Mouse (Mus musculus) myocyte (in vitro differentiated cells): ENCODE results near the gene BC030499. TPM values are rescaled to one million over a fixed set of nuclear protein-coding genes. Genes with fewer than 3 reads are reported as not detected.

ENCODE experiments used
- H3K27me3 ChIP-seq: one replicate; pipeline ENCODE4 v1.6.1; 2011; ENCODE audit not compliant: control insufficient read depth, insufficient read depth, insufficient read length
- H3K36me3 ChIP-seq: one replicate; pipeline ENCODE4 v1.6.1; 2011; ENCODE audit not compliant: control insufficient read depth, insufficient read depth
- H3K4me2 ChIP-seq: one replicate; pipeline ENCODE4 v1.6.1; 2011; ENCODE audit warnings: low read depth, control low read depth
- H3K4me3 ChIP-seq: one replicate; pipeline ENCODE4 v1.5.1; 2011; ENCODE audit warnings: mild to moderate bottlenecking, control low read depth, moderate library complexity
- H3K79me2 ChIP-seq: one replicate; pipeline ENCODE4 v1.6.1; 2011; ENCODE audit not compliant: control insufficient read depth, insufficient read depth
- H3ac ChIP-seq: one replicate; pipeline ENCODE4 v1.6.1; 2011; ENCODE audit not compliant: control insufficient read depth, insufficient read length
- CEBPB ChIP-seq: IDR thresholded peaks from 2 replicates; pipeline ENCODE4 v1.6.1; 2011; ENCODE audit warnings: mild to moderate bottlenecking, moderate library complexity; ENCODE audit not compliant: poor library complexity, insufficient read depth, severe bottlenecking
- E2F4 ChIP-seq: IDR thresholded peaks from one replicate; pipeline ENCODE4 v1.6.1; 2011; ENCODE audit warnings: mild to moderate bottlenecking, control low read depth, moderate library complexity; ENCODE audit not compliant: insufficient read depth
- MAX ChIP-seq: IDR thresholded peaks from one replicate; pipeline ENCODE4 v1.6.1; 2011; ENCODE audit warnings: low read depth, mild to moderate bottlenecking, control low read depth
- MYOD1 ChIP-seq, 3 experiments: IDR thresholded peaks; one replicate each; pipeline ENCODE4 v1.6.1; 2011; ENCODE audit warnings: control low read depth in 2 of 3, low read depth in 2 of 3, mild to moderate bottlenecking in 2 of 3, moderate library complexity in 1 of 3; ENCODE audit not compliant: insufficient read length in 2 of 3, control insufficient read depth in 1 of 3
- MYOG ChIP-seq, 3 experiments: IDR thresholded peaks; one replicate each; pipeline ENCODE4 v1.6.1; 2011; ENCODE audit warnings: control low read depth in 2 of 3, low read depth in 2 of 3, mild to moderate bottlenecking in 2 of 3; ENCODE audit not compliant: insufficient read length in 2 of 3, control insufficient read depth in 1 of 3, insufficient read depth in 1 of 3
- POLR2A ChIP-seq: IDR thresholded peaks from one replicate; pipeline ENCODE4 v1.6.1; 2011; ENCODE audit warnings: low read depth, mild to moderate bottlenecking, control low read depth, moderate library complexity; ENCODE audit not compliant: insufficient read length
- POLR2AphosphoS2 ChIP-seq: IDR thresholded peaks from one replicate; pipeline ENCODE4 v1.6.1; 2011; ENCODE audit warnings: low read depth, control low read depth; ENCODE audit not compliant: insufficient read length
- REST ChIP-seq: IDR thresholded peaks from one replicate; pipeline ENCODE4 v1.6.1; 2011; ENCODE audit warnings: mild to moderate bottlenecking, control low read depth, moderate library complexity; ENCODE audit not compliant: insufficient read depth, insufficient read length
- SRF ChIP-seq: IDR thresholded peaks from one replicate; pipeline ENCODE4 v1.6.1; 2011; ENCODE audit warnings: low read depth; ENCODE audit not compliant: control insufficient read depth, insufficient read length
- TCF12 ChIP-seq: IDR thresholded peaks from one replicate; pipeline ENCODE4 v1.6.1; 2011; ENCODE audit warnings: mild to moderate bottlenecking, control low read depth; ENCODE audit not compliant: poor library complexity, insufficient read depth, severe bottlenecking
- TCF3 ChIP-seq: IDR thresholded peaks from one replicate; pipeline ENCODE4 v1.6.1; 2011; ENCODE audit warnings: low read depth, control low read depth; ENCODE audit not compliant: insufficient read length
- USF1 ChIP-seq: IDR thresholded peaks from one replicate; pipeline ENCODE4 v1.6.1; 2011; ENCODE audit warnings: low read depth, mild to moderate bottlenecking, control low read depth, moderate library complexity
- polyA plus RNA-seq: library from polyadenylated mRNA; unstranded; fragments of >200 nt; fragmentation: generic; extraction: Trizol; gene quantifications from one replicate; pipeline ENCODE4 v1.2.1, GENCODE M21; 2012; ENCODE audit warnings: missing spikeins

Gene BC030499
- polyA plus RNA-seq, 1 experiment = 0.20 TPM

GRCm38 (mm10) chr11:78279586-78279985 is 11.1 kb upstream of the BC030499 start:
- no peak overlapping the region for H3ac ChIP-seq
- no peak for TF ChIP-seq SRF
- no peak for TF ChIP-seq MYOD1 (IDR thresholded peaks at IDR 0.05; ENCODE audit: control insufficient read depth in 1 of 3, insufficient read length in 2 of 3, low read depth in 2 of 3)
- no peak for TF ChIP-seq REST
- no peak for TF ChIP-seq TCF12
- no peak for TF ChIP-seq E2F4
- TF ChIP-seq CEBPB = no peak
- TF ChIP-seq USF1 = no peak
- no peak for TF ChIP-seq POLR2AphosphoS2
- no peak for TF ChIP-seq POLR2A
- TF ChIP-seq MYOG (IDR thresholded peaks at IDR 0.05; ENCODE audit: control insufficient read depth in 1 of 3, insufficient read depth in 1 of 3, insufficient read length in 2 of 3, low read depth in 2 of 3) = no peak
- H3K27me3 ChIP-seq = no peaks in the 10 kb centered on the region
- H3K79me2 ChIP-seq = no peaks in the 10 kb centered on the region
- H3K36me3 ChIP-seq = peaks cover 73% of the 10 kb centered on the region
- no peak overlapping the region for H3K4me2 ChIP-seq
- H3K4me3 ChIP-seq = no peak overlapping the region

- H3K4me3 ChIP-seq = no peak overlapping the region
- H3K79me2 ChIP-seq = no peaks in the 10 kb centered on the region
- peaks cover 53% of the 10 kb centered on the region for H3K36me3 ChIP-seq
- H3ac ChIP-seq = no peak overlapping the region
- TF ChIP-seq SRF (no peak), MYOG (IDR thresholded peaks at IDR 0.05; ENCODE audit: control insufficient read depth in 1 of 3, insufficient read depth in 1 of 3, insufficient read length in 2 of 3, low read depth in 2 of 3) (no peak), POLR2AphosphoS2 (no peak), MYOD1 (IDR thresholded peaks at IDR 0.05; ENCODE audit: control insufficient read depth in 1 of 3, insufficient read length in 2 of 3, low read depth in 2 of 3) (no peak), REST (no peak), CEBPB (no peak), TCF3 (no peak), POLR2A (no peak), MAX (no peak)
- no peak overlapping the region for H3K4me2 ChIP-seq
- H3K27me3 ChIP-seq = no peaks in the 10 kb centered on the region
Observed at GRCm38 (mm10) chr11:78289146-78289763, 1.4 kb upstream of the BC030499 start.

- TF ChIP-seq POLR2AphosphoS2 (no peak), REST (no peak), MAX (no peak), USF1 (no peak), E2F4 (no peak), CEBPB (no peak), TCF12 (no peak), MYOD1 (IDR thresholded peaks at IDR 0.05; ENCODE audit: control insufficient read depth in 1 of 3, insufficient read length in 2 of 3, low read depth in 2 of 3) (no peak), POLR2A (no peak), TCF3 (no peak), SRF (no peak), MYOG (IDR thresholded peaks at IDR 0.05; ENCODE audit: control insufficient read depth in 1 of 3, insufficient read depth in 1 of 3, insufficient read length in 2 of 3, low read depth in 2 of 3) (no peak)
- Histone ChIP-seq H3K27me3 (no peaks in the 10 kb centered on the region), H3K79me2 (no peaks in the 10 kb centered on the region), H3K36me3 (peaks cover 19% of the 10 kb centered on the region), H3ac (no peak overlapping the region), H3K4me3 (no peak overlapping the region), H3K4me2 (no peak overlapping the region)
Observed at GRCm38 (mm10) chr11:78294585-78294984, 3.9 kb downstream of the BC030499 start.

- H3K4me3 ChIP-seq = peak overlapping the region; percentile 60
- TF ChIP-seq E2F4 (no peak), CEBPB (peak; percentile 84)
- H3K79me2 ChIP-seq = peaks cover 43% of the 10 kb centered on the region
- H3K4me2 ChIP-seq = peak overlapping the region; percentile 81
- H3K36me3 ChIP-seq = peaks cover 13% of the 10 kb centered on the region
- H3K27me3 ChIP-seq = no peaks in the 10 kb centered on the region
- H3ac ChIP-seq = no peak overlapping the region
Observed at GRCm38 (mm10) chr11:78300917-78301316, 10.3 kb downstream of the BC030499 start.

- peaks cover 44% of the 10 kb centered on the region for H3K79me2 ChIP-seq
- H3K4me3 ChIP-seq = peak within 1 kb of the TSS; percentile 60
- TF ChIP-seq E2F4 = peak; percentile 96
- no peak for TF ChIP-seq SRF
- TF ChIP-seq MYOG (IDR thresholded peaks at IDR 0.05; ENCODE audit: control insufficient read depth in 1 of 3, insufficient read depth in 1 of 3, insufficient read length in 2 of 3, low read depth in 2 of 3) = peak in 1 of 3 experiments; percentile 58
- no peak for TF ChIP-seq USF1
- no peak for TF ChIP-seq REST
- peak in 1 of 3 experiments; percentile 39 for TF ChIP-seq MYOD1 (IDR thresholded peaks at IDR 0.05; ENCODE audit: control insufficient read depth in 1 of 3, insufficient read length in 2 of 3, low read depth in 2 of 3)
- no peak for TF ChIP-seq CEBPB
- no peak for TF ChIP-seq TCF3
- TF ChIP-seq TCF12 = no peak
- TF ChIP-seq MAX = no peak
- TF ChIP-seq POLR2A = peak; percentile 97
- TF ChIP-seq POLR2AphosphoS2 = peak; percentile 97
Observed at GRCm38 (mm10) chr11:78301357-78302084, 10.9 kb downstream of the BC030499 start, which contains the start of gene Spag5. Gene Spag5, plus strand, starts transcription at chr11:78301529.

More at GRCm38 (mm10) chr11:78301357-78302084, 10.9 kb downstream of the BC030499 start, which contains the start of gene Spag5:
- no peak within 1 kb of the TSS for H3ac ChIP-seq
- peak within 1 kb of the TSS; percentile 81 for H3K4me2 ChIP-seq
- H3K36me3 ChIP-seq = peaks cover 13% of the 10 kb centered on the region
- H3K27me3 ChIP-seq = no peaks in the 10 kb centered on the region
